Mouse (Mus musculus) ES-Bruce4 (cell line): ENCODE results near the gene Lhx1. TPM values are rescaled to one million over a fixed set of nuclear protein-coding genes. Genes with fewer than 3 reads are reported as not detected.

Source experiments
- H3K27ac ChIP-seq: 2 replicates; pipeline ENCODE4 v1.5.1; 2012; ENCODE audit warnings: low read length, inconsistent platforms; ENCODE audit not compliant: insufficient read depth
- H3K27me3 ChIP-seq: 2 replicates; pipeline ENCODE4 v1.6.1; 2012; ENCODE audit warnings: mild to moderate bottlenecking, low read length, inconsistent platforms; ENCODE audit not compliant: control insufficient read depth, poor library complexity, insufficient read depth, severe bottlenecking
- H3K36me3 ChIP-seq: 2 replicates; pipeline ENCODE4 v1.6.1; 2012; ENCODE audit warnings: inconsistent platforms, mild to moderate bottlenecking, low read length, moderate library complexity; ENCODE audit not compliant: control insufficient read depth, poor library complexity, insufficient read depth, severe bottlenecking
- H3K4me1 ChIP-seq: one replicate; pipeline ENCODE4 v1.8.1; 2011; ENCODE audit warnings: low read length; ENCODE audit not compliant: control insufficient read depth, insufficient read depth
- H3K4me3 ChIP-seq: 2 replicates; pipeline ENCODE4 v1.5.1; 2011; ENCODE audit warnings: low read depth, mild to moderate bottlenecking, low read length
- H3K9ac ChIP-seq: 2 replicates; pipeline ENCODE4 v1.6.1; 2012; ENCODE audit warnings: low read depth, mild to moderate bottlenecking, inconsistent platforms; ENCODE audit not compliant: poor library complexity, severe bottlenecking
- H3K9me3 ChIP-seq: replicated peaks from 2 replicates; pipeline ENCODE4 v1.6.1; 2012; ENCODE audit warnings: mild to moderate bottlenecking, low read length, inconsistent platforms; ENCODE audit not compliant: control insufficient read depth, poor library complexity, insufficient read depth, severe bottlenecking
- CTCF ChIP-seq: IDR thresholded peaks from one replicate; pipeline ENCODE4 v1.8.1; 2011; ENCODE audit warnings: low read depth, low read length
- EP300 ChIP-seq: IDR thresholded peaks from 2 replicates; pipeline ENCODE4 v1.6.1; 2011; ENCODE audit warnings: low read depth, low read length; ENCODE audit not compliant: insufficient read depth
- POLR2A ChIP-seq: IDR thresholded peaks from one replicate; pipeline ENCODE4 v1.8.1; 2011; ENCODE audit warnings: low read length; ENCODE audit not compliant: insufficient read depth
- polyA plus RNA-seq: library from polyadenylated mRNA; stranded (reverse); fragments of >200 nt; gene quantifications from 2 replicates; pipeline ENCODE4 v1.2.4, GENCODE M21; 2011; ENCODE audit warnings: low read depth; ENCODE audit not compliant: missing spikeins, insufficient read depth, insufficient read length

Gene Lhx1
- polyA plus RNA-seq, 1 experiment, result 1.5 TPM

- Histone ChIP-seq H3K27ac (no peak overlapping the region), H3K4me3 (no peak overlapping the region), H3K36me3 (no peaks in the 10 kb centered on the region), H3K27me3 (no peaks in the 10 kb centered on the region), H3K9me3 (no peaks in the 10 kb centered on the region), H3K4me1 (no peaks in the 10 kb centered on the region), H3K9ac (no peak overlapping the region)
- TF ChIP-seq EP300 (no peak), POLR2A (no peak), CTCF (no peak)
Observed at GRCm38 (mm10) chr11:84553821-84554450, 28.6 kb upstream of the Lhx1 start.

DNA sequence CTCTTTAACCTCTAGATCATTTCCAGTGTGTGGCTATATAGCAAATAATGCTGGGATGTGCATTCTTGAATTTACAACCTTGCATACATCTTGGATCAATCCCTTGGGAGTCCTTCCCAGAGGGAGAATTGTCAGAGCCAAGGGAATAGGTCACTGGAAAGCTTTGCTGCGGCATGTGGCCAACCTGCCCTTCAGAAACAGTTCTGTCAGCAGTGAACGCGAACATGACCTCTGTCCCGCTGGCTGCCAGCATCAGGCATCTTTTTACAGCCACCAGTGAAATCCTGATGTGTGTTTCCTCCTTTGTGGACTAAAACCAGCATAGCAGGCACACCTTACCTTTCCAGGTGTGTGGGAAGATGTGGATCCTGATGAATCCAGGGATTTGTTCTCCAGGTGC is 26.0 kb upstream of the Lhx1 start:
- H3K4me3 ChIP-seq, result no peak overlapping the region
- H3K4me1 ChIP-seq, result no peaks in the 10 kb centered on the region
- TF ChIP-seq CTCF (no peak), POLR2A (no peak), EP300 (no peak)
- H3K9me3 ChIP-seq, result no peaks in the 10 kb centered on the region
- H3K36me3 ChIP-seq, result no peaks in the 10 kb centered on the region
- no peaks in the 10 kb centered on the region for H3K27me3 ChIP-seq
- no peak overlapping the region for H3K9ac ChIP-seq
- H3K27ac ChIP-seq, result no peak overlapping the region

- H3K36me3 ChIP-seq, result no peaks in the 10 kb centered on the region
- no peak overlapping the region for H3K27ac ChIP-seq
- no peak overlapping the region for H3K9ac ChIP-seq
- TF ChIP-seq CTCF (no peak), EP300 (no peak), POLR2A (no peak)
- H3K4me1 ChIP-seq, result no peaks in the 10 kb centered on the region
- H3K27me3 ChIP-seq, result no peaks in the 10 kb centered on the region
- no peaks in the 10 kb centered on the region for H3K9me3 ChIP-seq
- no peak overlapping the region for H3K4me3 ChIP-seq
Observed at GRCm38 (mm10) chr11:84549258-84549791, 24.0 kb upstream of the Lhx1 start.

GRCm38 (mm10) chr11:84548293-84548692 is 23.0 kb upstream of the Lhx1 start:
- no peaks in the 10 kb centered on the region for H3K9me3 ChIP-seq
- H3K27ac ChIP-seq, result no peak overlapping the region
- H3K9ac ChIP-seq, result no peak overlapping the region
- no peaks in the 10 kb centered on the region for H3K36me3 ChIP-seq
- TF ChIP-seq CTCF, result no peak
- TF ChIP-seq POLR2A, result no peak
- TF ChIP-seq EP300, result no peak
- H3K4me1 ChIP-seq, result no peaks in the 10 kb centered on the region
- H3K4me3 ChIP-seq, result no peak overlapping the region
- no peaks in the 10 kb centered on the region for H3K27me3 ChIP-seq

DNA sequence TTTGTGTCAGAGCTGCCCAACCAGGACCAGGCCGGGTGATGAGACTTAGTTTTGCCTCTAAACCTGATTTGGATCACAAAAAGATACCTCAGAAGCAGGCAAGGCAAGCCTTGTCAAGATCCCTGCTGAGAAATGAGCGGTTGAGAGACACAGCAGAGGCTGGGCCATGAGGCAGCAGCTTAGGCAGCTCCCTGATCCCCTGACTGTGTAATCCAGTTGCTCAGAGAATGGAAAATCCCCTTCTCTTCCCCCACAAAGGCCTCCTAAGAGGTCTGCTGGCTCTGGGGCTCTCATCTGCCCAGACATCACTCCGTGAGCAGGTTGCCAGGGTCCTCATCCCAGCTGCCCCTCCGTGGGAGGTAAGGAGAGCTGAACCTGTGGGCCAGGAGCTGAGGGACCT is 14.6 kb upstream of the Lhx1 start:
- H3K9ac ChIP-seq, result no peak overlapping the region
- H3K4me1 ChIP-seq, result no peaks in the 10 kb centered on the region
- H3K27me3 ChIP-seq, result no peaks in the 10 kb centered on the region
- no peak overlapping the region for H3K4me3 ChIP-seq
- TF ChIP-seq EP300 (no peak), POLR2A (no peak), CTCF (no peak)
- H3K36me3 ChIP-seq, result no peaks in the 10 kb centered on the region
- no peak overlapping the region for H3K27ac ChIP-seq
- H3K9me3 ChIP-seq, result no peaks in the 10 kb centered on the region
